Mouse (Mus musculus) embryonic stem cell, embryonic (primary cell): ENCODE data around the gene Nipsnap1.

Experiments used
- CTCF ChIA-PET, 4 experiments: fragments of 300-600 bp in 2 of 4; fragments of 350-600 bp in 2 of 4; sonication (Branson Sonifier 250); formaldehyde crosslinking; loops; one replicate each; lab custom pipeline; 2022; ENCODE audit warnings: inconsistent platforms in 2 of 4; lab: Charles Lee
- POLR2A ChIA-PET, 4 experiments: fragments of 300-600 bp in 2 of 4; fragments of 350-600 bp in 2 of 4; sonication (Branson Sonifier 250); formaldehyde crosslinking; loops; one replicate each; lab custom pipeline; 2022; ENCODE audit warnings: antibody characterized with exemption in 4 of 4, inconsistent platforms in 1 of 4; lab: Charles Lee

Gene Nipsnap1

DNA sequence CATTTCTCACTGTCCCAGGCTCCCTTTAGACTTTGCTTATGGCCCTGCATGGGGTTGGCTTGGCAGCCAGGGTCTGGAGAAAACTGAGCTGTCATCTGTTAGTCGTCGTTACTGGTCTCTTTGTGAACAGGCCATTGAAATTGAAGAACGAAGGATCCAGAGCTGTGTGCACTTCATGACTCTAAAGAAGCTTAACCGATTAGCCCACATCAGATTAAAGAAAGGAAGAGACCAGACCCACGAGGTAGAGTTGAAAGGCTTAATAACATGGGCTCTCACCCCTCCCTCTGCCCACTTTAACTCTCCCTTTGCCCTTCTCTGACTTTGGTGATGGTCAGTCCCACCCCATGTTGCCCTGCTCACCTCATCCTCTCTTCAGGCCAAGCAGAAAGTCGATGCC is 28.2 kb downstream of the Nipsnap1 start:
- CTCF ChIA-PET: interaction anchor here in 2 of 4 experiments (1.0 to 4.1 kb wide), 7 partner anchors 9 to 80 kb away, joined by 3 to 31 read pairs (median 16); no protein-coding TSS in a partner anchor
- POLR2A ChIA-PET: interaction anchor here in 2 of 4 experiments (0.8 to 4.5 kb wide), 4 partner anchors 8 to 28 kb away, joined by 3 to 27 read pairs (median 8); no protein-coding TSS in a partner anchor

DNA sequence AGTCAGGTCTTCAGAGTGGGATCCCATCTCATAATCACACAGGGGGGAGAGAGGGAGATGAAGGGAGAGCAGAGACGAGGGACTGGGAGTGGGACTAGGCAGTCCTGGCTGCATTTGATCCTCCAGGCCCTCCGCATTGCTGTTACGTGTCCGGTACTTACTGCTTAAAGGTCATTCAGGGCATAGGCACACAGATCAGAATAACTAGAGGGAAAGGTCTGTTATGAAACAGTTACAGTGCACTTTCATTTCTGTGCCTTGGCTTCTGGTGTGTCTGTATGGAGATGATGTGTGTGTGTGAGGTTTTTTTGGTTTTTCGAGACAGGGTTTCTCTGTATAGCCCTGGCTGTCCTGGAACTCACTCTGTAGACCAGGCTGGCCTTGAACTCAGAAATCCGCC is 32.5 kb downstream of the Nipsnap1 start:
- POLR2A ChIA-PET: no interaction called here
- CTCF ChIA-PET: no interaction called here

- POLR2A ChIA-PET: interaction anchor here (0.5 to 3.0 kb wide), 20 partner anchors 9 to 777 kb away, joined by 3 to 11 read pairs (median 4); partner anchors contain the start of gene Ap1b1 (in 1 of the 4)
- CTCF ChIA-PET: interaction anchor here (0.5 to 3.6 kb wide), 47 partner anchors 11 to 991 kb away, joined by 3 to 27 read pairs (median 4); partner anchors contain the start of genes Nefh (in 2 of the 4) and Thoc5 (in 1 of the 4)
Observed at GRCm38 (mm10) chr11:4916068-4916467, 42.3 kb downstream of the Nipsnap1 start.

DNA sequence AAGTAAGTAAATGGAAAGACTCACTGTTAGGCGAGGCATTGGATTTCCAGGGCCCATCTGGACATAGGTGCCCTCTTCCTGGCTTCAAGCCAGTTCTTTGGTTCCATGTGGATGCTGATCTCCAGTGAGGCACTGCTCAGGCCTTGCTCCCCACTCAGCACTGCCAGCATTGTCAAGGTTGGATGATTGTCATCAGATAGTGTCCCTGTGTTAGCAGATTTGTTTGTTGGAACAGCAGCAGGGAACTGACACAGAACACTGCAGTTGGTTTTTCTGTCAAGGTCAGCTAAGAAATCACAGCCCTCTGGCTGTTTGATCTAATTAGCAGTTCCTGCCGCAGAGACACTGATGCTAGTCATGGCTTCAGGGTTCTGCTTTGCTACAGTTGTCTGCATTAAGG is 47.5 kb downstream of the Nipsnap1 start:
- ChIA-PET CTCF (interaction anchor here in 2 of 4 experiments (1.1 to 1.8 kb wide), 3 partner anchors 10 to 54 kb away, joined by 3 to 6 read pairs (median 3); no protein-coding TSS in a partner anchor), POLR2A (interaction anchor here in 1 of 4 experiments (1.5 kb wide), 1 partner anchor 11 kb away, joined by 4 read pairs; no protein-coding TSS in a partner anchor)

- ChIA-PET POLR2A (no interaction called here), CTCF (interaction anchor here in 1 of 4 experiments (1.1 kb wide), 1 partner anchor 53 kb away, joined by 3 read pairs; no protein-coding TSS in a partner anchor)
Observed at GRCm38 (mm10) chr11:4921751-4922150, 48.0 kb downstream of the Nipsnap1 start.

- POLR2A ChIA-PET: interaction anchor here in 2 of 4 experiments (0.5 to 1.5 kb wide), 8 partner anchors 10 to 171 kb away, joined by 3 to 5 read pairs (median 4); partner anchors contain the start of genes Ewsr1 (in 1 of the 2) and Rhbdd3 (in 1 of the 2)
- CTCF ChIA-PET: interaction anchor here (0.7 to 2.2 kb wide), 6 partner anchors 11 to 44 kb away, joined by 3 to 12 read pairs (median 4); no protein-coding TSS in a partner anchor
Observed at GRCm38 (mm10) chr11:4927224-4927623, 53.5 kb downstream of the Nipsnap1 start.

- ChIA-PET POLR2A (interaction anchor here in 3 of 4 experiments (0.6 to 5.9 kb wide), 18 partner anchors 13 to 490 kb away, joined by 3 to 30 read pairs (median 4); partner anchors contain the start of genes Nefh (in 3 of the 3), Hormad2 (in 1 of the 3), Mtmr3 (in 1 of the 3) and Thoc5 (in 1 of the 3)), CTCF (interaction anchor here (0.6 to 2.5 kb wide), 16 partner anchors 10 to 969 kb away, joined by 3 to 9 read pairs (median 4); no protein-coding TSS in a partner anchor)
Observed at GRCm38 (mm10) chr11:4931009-4931601, 57.4 kb downstream of the Nipsnap1 start.

DNA sequence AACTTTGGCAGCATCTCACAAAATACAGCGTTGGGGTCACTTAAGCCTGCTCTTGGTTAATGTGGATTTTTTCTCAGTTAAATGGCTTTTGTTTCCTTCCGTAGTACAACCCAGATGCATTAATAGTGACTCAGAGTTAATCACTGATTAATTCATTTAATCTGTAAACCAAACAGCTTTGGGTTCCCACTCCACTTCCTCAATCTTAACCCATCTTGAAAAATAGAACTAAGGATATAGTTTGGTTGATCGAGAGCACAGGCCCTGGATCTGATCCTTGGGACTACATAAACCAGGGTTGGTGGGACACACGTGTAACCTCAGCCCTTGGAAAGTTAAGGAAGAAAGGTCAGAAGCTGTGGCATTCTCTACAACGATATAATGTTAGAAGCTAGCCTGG is 62.5 kb downstream of the Nipsnap1 start:
- CTCF ChIA-PET: interaction anchor here in 3 of 4 experiments (0.6 to 2.0 kb wide), 4 partner anchors 11 to 20 kb away, joined by 3 to 9 read pairs (median 5); no protein-coding TSS in a partner anchor
- POLR2A ChIA-PET: interaction anchor here in 2 of 4 experiments (0.5 to 1.5 kb wide), 10 partner anchors 11 to 1501 kb away, joined by 3 to 5 read pairs (median 4); partner anchors contain the start of gene Ap1b1 (in 1 of the 2)
